Mouse (Mus musculus) central nervous system, embryonic 18 days (tissue): ENCODE results near the gene Riiad1. TPM values are rescaled to one million over a fixed set of nuclear protein-coding genes. Genes with fewer than 3 reads are reported as not detected.

Source experiments
- polyA plus RNA-seq: library from polyadenylated mRNA; depleted of rRNA; stranded (reverse); fragments of >200 nt; gene quantifications from 2 replicates; pipeline ENCODE4 v1.2.3, GENCODE M21; 2012; rRNA removed

The Riiad1 gene
- polyA plus RNA-seq: 6.3 and 6.6 TPM in 2 replicates

GRCm38 (mm10) chr3:94480291-94480884, at the start of gene Riiad1:
Riiad1 (minus strand) TSS chr3:94480341.

GRCm38 (mm10) chr3:94477981-94478422, 2.1 kb downstream of the Riiad1 start, which contains the start of gene Celf3:
Celf3 (plus strand) TSS chr3:94478295.

GRCm38 (mm10) chr3:94443597-94443964, 36.6 kb downstream of the Riiad1 start, which contains the start of gene Oaz3:
Oaz3 (minus strand) TSS chr3:94443915.

GRCm38 (mm10) chr3:94442951-94443596, 37.1 kb downstream of the Riiad1 start, which contains the start of gene Mrpl9:
Mrpl9 (plus strand) TSS chr3:94443318.

Other genes starting within 250 kb of the Riiad1 start
- gene Gm4778, start 216.3 kb downstream of the Riiad1 start, polyA plus RNA-seq: not detected in 2 replicates
- gene Them4, start 170.3 kb downstream of the Riiad1 start, polyA plus RNA-seq: 32.9 and 34.5 TPM in 2 replicates
- 0.08 and 0.12 TPM in 2 replicates for gene Them5, start 138.2 kb downstream of the Riiad1 start, polyA plus RNA-seq
- 1.1 and 1.2 TPM in 2 replicates for gene C2cd4d, start 117.9 kb downstream of the Riiad1 start, polyA plus RNA-seq
- 0.34 and 0.45 TPM in 2 replicates for gene Rorc, start 107.5 kb downstream of the Riiad1 start, polyA plus RNA-seq
- gene Lingo4, start 81.8 kb downstream of the Riiad1 start, polyA plus RNA-seq: 0.62 and 0.68 TPM in 2 replicates
- 20.1 and 20.7 TPM in 2 replicates for gene Tdrkh, start 67.1 kb downstream of the Riiad1 start, polyA plus RNA-seq
- 53.2 and 57.8 TPM in 2 replicates for gene Mrpl9, start 37.0 kb downstream of the Riiad1 start, polyA plus RNA-seq
- gene Oaz3, start 36.4 kb downstream of the Riiad1 start, polyA plus RNA-seq: 0.31 and 0.45 TPM in 2 replicates
- 390 and 524 TPM in 2 replicates for gene Celf3, start 2.0 kb downstream of the Riiad1 start, polyA plus RNA-seq
- gene Snx27, start 102.4 kb upstream of the Riiad1 start, polyA plus RNA-seq: 43.1 and 46.0 TPM in 2 replicates
- not detected in 2 replicates for gene Gm10972, start 162.8 kb upstream of the Riiad1 start, polyA plus RNA-seq
- gene Tuft1, start 178.5 kb upstream of the Riiad1 start, polyA plus RNA-seq: 5.0 and 6.1 TPM in 2 replicates
- gene Selenbp2, start 213.2 kb upstream of the Riiad1 start, polyA plus RNA-seq: 0.29 and 0.62 TPM in 2 replicates